19 mouse cellular contexts compared by ENCODE assay signal in the genomic region with DNA sequence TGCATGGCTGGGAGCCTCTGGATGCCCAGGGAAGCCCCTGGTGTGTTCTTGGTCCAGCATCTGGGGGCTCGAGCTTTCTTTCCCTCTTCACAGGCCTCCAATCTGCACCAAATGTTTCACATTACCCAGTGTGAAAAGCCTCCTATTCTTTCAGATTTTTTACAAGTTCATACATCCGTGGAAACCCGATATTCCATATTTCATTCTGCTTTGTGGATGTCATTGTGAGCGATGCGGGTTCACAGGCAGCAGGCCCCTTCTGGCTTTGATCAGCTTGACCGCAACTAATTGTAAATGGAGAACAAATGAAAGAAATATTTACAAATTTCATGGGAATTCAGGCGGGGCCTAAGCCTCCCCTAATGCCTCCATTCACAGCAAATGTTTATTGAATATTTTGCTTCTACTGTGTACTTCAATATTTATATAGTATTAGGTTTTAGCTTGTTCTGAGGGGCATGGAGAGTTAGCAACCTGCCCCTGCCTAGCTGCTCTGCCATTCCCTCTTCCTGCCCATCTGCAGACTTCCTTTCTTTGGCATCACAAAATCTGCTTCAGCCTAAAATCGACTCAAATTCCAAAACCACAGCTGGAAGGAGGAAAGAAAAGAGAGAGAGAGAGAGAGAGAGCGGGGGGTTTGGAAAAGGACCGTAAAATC.
A peak's percentile ranks its signal among the peaks of the same experiment; 100 is the strongest.
DNase-seq lines count a peak whose midpoint lies in the region; ATAC-seq and TF ChIP-seq lines count a peak whose summit lies in the region.
"Had no signal": no experiment of that assay in that cellular context is flagged by ENCODE, and none has a peak within 500 bp of the region (broad histone marks: within the 10 kb centered on the region; RNA-seq: fewer than 3 reads in every experiment).

No protein-coding gene starts in this region.

- TF ChIP-seq CTCF in gastrocnemius, adult 2 months (IDR thresholded peaks at IDR 0.05) = no peak
- no peak for TF ChIP-seq CTCF in hindbrain, postnatal 0 days (IDR thresholded peaks at IDR 0.05; ENCODE audit: low read depth)
- no peak for TF ChIP-seq CTCF in forebrain, postnatal 0 days (IDR thresholded peaks at IDR 0.05; ENCODE audit: low read depth)

- no peak for DNase-seq in gastrocnemius, adult 2 months
- DNase-seq in gastrocnemius, adult 18-20 months (ENCODE audit: low spot score) = no peak
- DNase-seq in hindbrain, postnatal 0 days (ENCODE audit: low spot score) = peak; percentile 12
- DNase-seq in layer of hippocampus, adult 9-11 months = no peak
- no peak for DNase-seq in forebrain, postnatal 0 days
- DNase-seq in heart, embryonic 10.5 days (ENCODE audit: low spot score) = no peak
- DNase-seq: adrenal gland, postnatal 25 days; cerebellum, postnatal 14 days; kidney, adult 18-20 months; kidney, postnatal 36 days; layer of hippocampus, postnatal 36 days; lung, adult 2 months; lung, postnatal 4 days; right cerebral cortex, postnatal 14 days; thymus, postnatal 4 days had no signal

- no peak overlapping the region for H3K4me3 ChIP-seq in gastrocnemius, adult 2 months
- no peak overlapping the region for H3K4me3 ChIP-seq in embryonic facial prominence, embryonic 12.5 days
- H3K4me3 ChIP-seq in hindbrain, postnatal 0 days (ENCODE audit: low read length) = no peak overlapping the region
- no peak overlapping the region for H3K4me3 ChIP-seq in midbrain, embryonic 12.5 days
- H3K4me3 ChIP-seq in forebrain, postnatal 0 days (ENCODE audit: low read depth, low read length) = no peak overlapping the region
- no peak overlapping the region for H3K4me3 ChIP-seq in heart, embryonic 10.5 days
- H3K4me3 ChIP-seq: erythroblast, embryonic 14.5 days had no signal

- ATAC-seq in embryonic facial prominence, embryonic 12.5 days (ENCODE audit: insufficient number of reproducible peaks, insufficient read depth, low FRiP score, low TSS enrichment) = peak; percentile 79; the same call in 1 of the 2 replicates
- ATAC-seq in hindbrain, postnatal 0 days = no peak; the same call in 1 of the 2 replicates
- ATAC-seq in midbrain, embryonic 12.5 days (ENCODE audit: low FRiP score, low read depth) = peak; percentile 58
- ATAC-seq in forebrain, postnatal 0 days = no peak

- H3K27me3 ChIP-seq in embryonic facial prominence, embryonic 12.5 days = no peaks in the 10 kb centered on the region
- no peaks in the 10 kb centered on the region for H3K27me3 ChIP-seq in hindbrain, postnatal 0 days (ENCODE audit: insufficient read depth, low read length)
- H3K27me3 ChIP-seq in midbrain, embryonic 12.5 days = no peaks in the 10 kb centered on the region
- no peaks in the 10 kb centered on the region for H3K27me3 ChIP-seq in forebrain, postnatal 0 days (ENCODE audit: insufficient read depth, low read length)
- H3K27me3 ChIP-seq in heart, embryonic 10.5 days (ENCODE audit: insufficient read depth, poor library complexity, severe bottlenecking) = no peaks in the 10 kb centered on the region
- H3K27me3 ChIP-seq: CH12.LX had no signal

- no peaks in the 10 kb centered on the region for H3K36me3 ChIP-seq in embryonic facial prominence, embryonic 12.5 days
- H3K36me3 ChIP-seq in hindbrain, postnatal 0 days (ENCODE audit: insufficient read depth, low read length) = no peaks in the 10 kb centered on the region
- no peaks in the 10 kb centered on the region for H3K36me3 ChIP-seq in midbrain, embryonic 12.5 days
- no peaks in the 10 kb centered on the region for H3K36me3 ChIP-seq in forebrain, postnatal 0 days (ENCODE audit: insufficient read depth)
- no peaks in the 10 kb centered on the region for H3K36me3 ChIP-seq in heart, embryonic 10.5 days

- H3K4me2 ChIP-seq in embryonic facial prominence, embryonic 12.5 days (replicated peaks) = 0 out of 2 replicates have a peak overlapping the region, but pooled peaks have one; percentile 15
- no peak overlapping the region for H3K4me2 ChIP-seq in hindbrain, postnatal 0 days (ENCODE audit: low read depth, low read length)
- H3K4me2 ChIP-seq in midbrain, embryonic 12.5 days (replicated peaks) = no peak overlapping the region
- no peak overlapping the region for H3K4me2 ChIP-seq in forebrain, postnatal 0 days (ENCODE audit: low read depth)

- H3K9me3 ChIP-seq in embryonic facial prominence, embryonic 12.5 days = no peaks in the 10 kb centered on the region
- no peaks in the 10 kb centered on the region for H3K9me3 ChIP-seq in hindbrain, postnatal 0 days (ENCODE audit: low read length)
- no peaks in the 10 kb centered on the region for H3K9me3 ChIP-seq in midbrain, embryonic 12.5 days
- no peaks in the 10 kb centered on the region for H3K9me3 ChIP-seq in forebrain, postnatal 0 days (ENCODE audit: low read length)
- no peaks in the 10 kb centered on the region for H3K9me3 ChIP-seq in heart, embryonic 10.5 days

- peak overlapping the region; percentile 38 for H3K27ac ChIP-seq in gastrocnemius, adult 2 months
- H3K27ac ChIP-seq in embryonic facial prominence, embryonic 12.5 days = peak overlapping the region; percentile 71
- H3K27ac ChIP-seq in hindbrain, postnatal 0 days = no peak overlapping the region
- peak overlapping the region; percentile 49 for H3K27ac ChIP-seq in midbrain, embryonic 12.5 days (replicated peaks)
- no peak overlapping the region for H3K27ac ChIP-seq in forebrain, postnatal 0 days (ENCODE audit: low read depth, low read length)
- no peak overlapping the region for H3K27ac ChIP-seq in heart, embryonic 10.5 days

- peaks cover 17% of the 10 kb centered on the region for H3K4me1 ChIP-seq in embryonic facial prominence, embryonic 12.5 days
- H3K4me1 ChIP-seq in hindbrain, postnatal 0 days (ENCODE audit: insufficient read depth, low read length) = no peaks in the 10 kb centered on the region
- H3K4me1 ChIP-seq in midbrain, embryonic 12.5 days = peaks cover 10% of the 10 kb centered on the region; the same call in 1 of the 2 replicates
- H3K4me1 ChIP-seq in forebrain, postnatal 0 days (ENCODE audit: insufficient read depth) = no peaks in the 10 kb centered on the region
- H3K4me1 ChIP-seq in heart, embryonic 10.5 days = peaks cover 21% of the 10 kb centered on the region

- WGBS in embryonic facial prominence, embryonic 12.5 days = 21% methylated on average over 10 of the region's 10 CpGs
- WGBS in hindbrain, postnatal 0 days = 34% methylated on average over 10 of the region's 10 CpGs
- 48% methylated on average over 10 of the region's 10 CpGs for WGBS in midbrain, embryonic 12.5 days
- WGBS in forebrain, postnatal 0 days = 80% methylated on average over 10 of the region's 10 CpGs
- WGBS in heart, embryonic 10.5 days = 74% methylated on average over 10 of the region's 10 CpGs

- intact Hi-C loops in gastrocnemius, adult 2 months (cut with DNase I) = no loop called here

- H3K9ac ChIP-seq in embryonic facial prominence, embryonic 12.5 days = no peak overlapping the region
- no peak overlapping the region for H3K9ac ChIP-seq in hindbrain, postnatal 0 days (replicated peaks; ENCODE audit: low read length)
- H3K9ac ChIP-seq in midbrain, embryonic 12.5 days (replicated peaks) = no peak overlapping the region
- H3K9ac ChIP-seq in forebrain, postnatal 0 days = no peak overlapping the region

Comparison
In these comparisons a context has a peak if more than half of its experiments do, and no peak if none do; other contexts are left out.
1. H3K27ac ChIP-seq: peak in gastrocnemius, adult 2 months (single experiment), embryonic facial prominence, embryonic 12.5 days (single experiment) and midbrain, embryonic 12.5 days (single experiment); none in hindbrain, postnatal 0 days (single experiment), forebrain, postnatal 0 days (single experiment) and heart, embryonic 10.5 days (single experiment).
2. ATAC-seq: peak in embryonic facial prominence, embryonic 12.5 days (single experiment) and midbrain, embryonic 12.5 days (single experiment); none in hindbrain, postnatal 0 days (single experiment) and forebrain, postnatal 0 days (single experiment).